Comparison of ENCODE assay signal across 9 mouse cellular contexts in the genomic region with DNA sequence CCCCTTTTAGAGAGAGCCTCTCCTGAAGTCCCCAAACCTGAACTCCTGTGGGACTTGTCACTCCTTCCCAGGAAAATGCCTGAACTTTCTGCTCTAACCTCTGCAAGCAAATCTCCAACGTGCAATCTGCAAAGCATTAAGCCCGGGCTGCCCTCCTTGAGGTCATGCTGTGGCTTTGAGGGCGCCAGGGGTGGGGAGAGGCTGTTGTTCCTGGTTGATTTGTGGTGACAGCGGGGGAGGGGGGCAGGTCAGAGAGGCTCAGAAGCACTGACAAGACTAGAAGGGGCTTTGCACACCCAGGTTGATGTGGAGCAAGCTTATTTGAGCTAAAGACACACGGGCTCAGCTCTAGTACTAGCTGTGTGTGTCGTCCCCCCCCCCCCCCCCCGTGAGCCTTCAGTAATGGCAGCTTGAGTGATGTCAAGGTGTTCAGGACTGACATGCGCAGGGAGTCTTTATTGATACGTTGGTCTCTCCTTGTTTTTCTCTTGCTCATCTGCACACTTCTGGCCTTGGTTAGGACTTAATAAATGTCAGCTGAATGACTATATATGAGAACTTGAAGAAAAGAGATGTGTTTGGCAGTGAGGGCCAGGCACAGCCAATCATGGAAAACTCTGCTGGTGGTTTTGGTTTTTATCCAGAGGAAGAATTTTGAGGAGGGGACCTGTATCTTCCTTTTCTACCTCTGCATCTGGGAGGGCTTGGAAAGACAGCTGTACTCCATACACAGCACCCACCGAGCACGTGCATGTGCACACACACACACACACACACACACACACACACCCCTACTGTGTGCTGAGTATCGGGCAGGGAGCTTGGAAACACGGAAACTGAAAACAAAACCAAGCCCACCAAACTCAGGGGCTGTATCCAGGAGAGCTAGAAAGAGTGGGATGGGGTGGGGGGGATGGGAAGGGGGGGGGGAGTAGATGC. TPM values are rescaled to one million over a fixed set of nuclear protein-coding genes. Genes with fewer than 3 reads are reported as not detected.
DNase-seq lines count a peak whose midpoint lies in the region; ATAC-seq lines count a peak whose summit lies in the region.
"Had no signal": no experiment of that assay in that cellular context is flagged by ENCODE, and none has a peak within 500 bp of the region (broad histone marks: within the 10 kb centered on the region; RNA-seq: fewer than 3 reads in every experiment).

No protein-coding gene starts in this region.

- peak overlapping the region; percentile 50 for H3K9ac ChIP-seq in lung, embryonic 16.5 days (ENCODE audit: low read length)
- H3K9ac ChIP-seq in hindbrain, embryonic 15.5 days, result no peak overlapping the region

- no peak overlapping the region for H3K27ac ChIP-seq in lung, embryonic 16.5 days (ENCODE audit: low read length)
- H3K27ac ChIP-seq in hindbrain, embryonic 15.5 days (replicated peaks), result peak overlapping the region; percentile 77
- peak overlapping the region; percentile 93 for H3K27ac ChIP-seq in midbrain, embryonic 10.5 days (replicated peaks)

- H3K4me1 ChIP-seq in lung, embryonic 16.5 days (replicated peaks; ENCODE audit: control insufficient read depth, insufficient read depth, low read length), result peaks cover 20% of the 10 kb centered on the region
- H3K4me1 ChIP-seq in hindbrain, embryonic 15.5 days (replicated peaks), result peaks cover 36% of the 10 kb centered on the region
- H3K4me1 ChIP-seq in midbrain, embryonic 10.5 days, result peaks cover 90% of the 10 kb centered on the region

- no peaks in the 10 kb centered on the region for H3K36me3 ChIP-seq in lung, embryonic 16.5 days (ENCODE audit: control insufficient read depth, insufficient read depth, low read length)
- H3K36me3 ChIP-seq in hindbrain, embryonic 15.5 days, result no peaks in the 10 kb centered on the region
- H3K36me3 ChIP-seq in midbrain, embryonic 10.5 days, result no peaks in the 10 kb centered on the region

- peak overlapping the region; percentile 20; the same call in 1 of the 2 replicates for H3K4me3 ChIP-seq in lung, embryonic 16.5 days (ENCODE audit: low read length)
- peak overlapping the region; percentile 23 for H3K4me3 ChIP-seq in hindbrain, embryonic 15.5 days
- H3K4me3 ChIP-seq in midbrain, embryonic 10.5 days, result peak overlapping the region; percentile 46

- ATAC-seq in lung, embryonic 16.5 days (ENCODE audit: low read depth), result 0 out of 2 replicates have a peak, but pooled peaks have one; percentile 2
- 0 out of 2 replicates have a peak, but pooled peaks have one; percentile 37 for ATAC-seq in common myeloid progenitor, adult 5-6 weeks (replicated peaks; ENCODE audit: low read depth, poor library complexity, severe bottlenecking)
- peak; percentile 71 for ATAC-seq in hindbrain, embryonic 15.5 days (ENCODE audit: low FRiP score, low read depth)
- ATAC-seq in activated CD4-positive, CD25-positive, alpha-beta regulatory T cell, adult 4 months, result no peak

- peak overlapping the region; percentile 46 for H3K4me2 ChIP-seq in lung, embryonic 16.5 days (ENCODE audit: low read depth, low read length)
- H3K4me2 ChIP-seq in hindbrain, embryonic 15.5 days, result peak overlapping the region; percentile 59

- WGBS in lung, embryonic 16.5 days, result 22% methylated on average over 11 of the region's 13 CpGs
- WGBS in hindbrain, embryonic 15.5 days, result 3% methylated on average over 13 of the region's 13 CpGs
- 1% methylated on average over 13 of the region's 13 CpGs for WGBS in midbrain, embryonic 10.5 days

- no peaks in the 10 kb centered on the region for H3K27me3 ChIP-seq in lung, embryonic 16.5 days (ENCODE audit: control insufficient read depth, insufficient read depth, low read depth, low read length)
- no peaks in the 10 kb centered on the region for H3K27me3 ChIP-seq in hindbrain, embryonic 15.5 days
- no peaks in the 10 kb centered on the region for H3K27me3 ChIP-seq in midbrain, embryonic 10.5 days (ENCODE audit: low read depth, poor library complexity, severe bottlenecking)

- DNase-seq in lung, postnatal 10 days, result no peak
- peak; percentile 92 for DNase-seq in midbrain, embryonic 10.5 days (ENCODE audit: low spot score)
- no peak for DNase-seq in frontal cortex, postnatal 25 days (ENCODE audit: low spot score in 2 of 2)
- DNase-seq in layer of hippocampus, adult 18-20 months (ENCODE audit: low spot score in 2 of 2), result no peak

- H3K9me3 ChIP-seq in lung, embryonic 16.5 days (ENCODE audit: control insufficient read depth, low read length), result no peaks in the 10 kb centered on the region
- H3K9me3 ChIP-seq in hindbrain, embryonic 15.5 days, result no peaks in the 10 kb centered on the region
- H3K9me3 ChIP-seq in midbrain, embryonic 10.5 days (replicated peaks), result no peaks in the 10 kb centered on the region

RNA-seq across cellular contexts. Expression of a gene that starts 6.5 kb away (rescaled TPM):
- 0.33 TPM in 1 of 2 replicates, not detected in the other for polyA plus RNA-seq in lung, embryonic 16.5 days (2015; fragmentation: Nextera tagmentation; extraction: Ambion mirVana)
- total RNA-seq in common myeloid progenitor, adult 5-6 weeks (2017), result not detected in 2 replicates
- not detected in 2 replicates for polyA plus RNA-seq in hindbrain, embryonic 15.5 days (2015; fragmentation: Nextera tagmentation; extraction: Ambion mirVana)
- 0.30 and 0.74 TPM in 2 replicates for polyA plus RNA-seq in midbrain, embryonic 10.5 days (2016; fragmentation: Nextera tagmentation; extraction: Ambion mirVana)
- total RNA-seq in layer of hippocampus, adult 18-20 months (2021), result not detected
- not detected for polyA plus RNA-seq in activated CD4-positive, CD25-positive, alpha-beta regulatory T cell, adult 4 months (2017; shearing (Covaris generic))

RNA-seq across cellular contexts. Expression of a gene that starts 21.7 kb away (rescaled TPM):
- 5.4 and 5.7 TPM in 2 replicates for polyA plus RNA-seq in lung, embryonic 16.5 days (2015; fragmentation: Nextera tagmentation; extraction: Ambion mirVana)
- total RNA-seq in common myeloid progenitor, adult 5-6 weeks (2017), result not detected in 2 replicates
- 0.73 and 1.0 TPM in 2 replicates for polyA plus RNA-seq in hindbrain, embryonic 15.5 days (2015; fragmentation: Nextera tagmentation; extraction: Ambion mirVana)
- polyA plus RNA-seq in midbrain, embryonic 10.5 days (2016; fragmentation: Nextera tagmentation; extraction: Ambion mirVana), result 0.19 TPM in 1 of 2 replicates, not detected in the other
- not detected for total RNA-seq in layer of hippocampus, adult 18-20 months (2021)
- polyA plus RNA-seq in activated CD4-positive, CD25-positive, alpha-beta regulatory T cell, adult 4 months (2017; shearing (Covaris generic)), result not detected

RNA-seq across cellular contexts. Expression of a gene that starts 49.1 kb away (rescaled TPM):
- 0.08 TPM in 2 replicates for polyA plus RNA-seq in lung, embryonic 16.5 days (2015; fragmentation: Nextera tagmentation; extraction: Ambion mirVana)
- not detected in 2 replicates for total RNA-seq in common myeloid progenitor, adult 5-6 weeks (2017)
- polyA plus RNA-seq in hindbrain, embryonic 15.5 days (2015; fragmentation: Nextera tagmentation; extraction: Ambion mirVana), result 0.52 and 0.96 TPM in 2 replicates
- 1.3 and 2.3 TPM in 2 replicates for polyA plus RNA-seq in midbrain, embryonic 10.5 days (2016; fragmentation: Nextera tagmentation; extraction: Ambion mirVana)
- not detected for total RNA-seq in layer of hippocampus, adult 18-20 months (2021)
- polyA plus RNA-seq in activated CD4-positive, CD25-positive, alpha-beta regulatory T cell, adult 4 months (2017; shearing (Covaris generic)), result under 1 TPM in 1 of 2 experiments, not detected in 1; 0.16 TPM
- polyA plus RNA-seq: testis, adult 2 months had no signal
